Mouse (Mus musculus) mouse trophoblast stem cell (cell line): ENCODE measurements around the gene Ptar1.
"Not testable (repeated sequence)": the region's sequence is repeated elsewhere in the genome, so short reads cannot be mapped to it uniquely, and the experiment has no call there.

Source experiments
- in situ Hi-C, 2 experiments: fragments of 300-500 bp; cut with MseI, MboI; formaldehyde crosslinking; loops; 2 replicates in 1 of 2; 3 replicates in 1 of 2; pipeline ENCODE4 v1.15.1; 2025

Gene Ptar1

GRCm38 (mm10) chr19:23687296-23688021 is at the start of gene Ptar1:
TSS of gene Ptar1 (plus strand) at chr19:23687429.
- in situ Hi-C loops = no loop called here

- in situ Hi-C loops = no loop called here
Observed at GRCm38 (mm10) chr19:23643819-23644218, 43.4 kb upstream of the Ptar1 start.

- in situ Hi-C loops = no loop called here
Observed at GRCm38 (mm10) chr19:23645347-23645746, 41.9 kb upstream of the Ptar1 start.

GRCm38 (mm10) chr19:23647308-23647707 is 39.9 kb upstream of the Ptar1 start:
- in situ Hi-C loops = no loop called here

- in situ Hi-C loops = no loop called here
Observed at GRCm38 (mm10) chr19:23652644-23653043, 34.6 kb upstream of the Ptar1 start, which contains the start of gene 1700028P14Rik. TSS of gene 1700028P14Rik (minus strand) at chr19:23652812.

GRCm38 (mm10) chr19:23653154-23653553 is 34.1 kb upstream of the Ptar1 start:
- in situ Hi-C loops = no loop called here

- in situ Hi-C loops = no loop called here
Observed at GRCm38 (mm10) chr19:23657261-23657932, 29.8 kb upstream of the Ptar1 start.

GRCm38 (mm10) chr19:23658350-23658749 is 28.9 kb upstream of the Ptar1 start:
- in situ Hi-C loops = no loop called here

GRCm38 (mm10) chr19:23664083-23664482 is 23.1 kb upstream of the Ptar1 start:
- in situ Hi-C loops = no loop called here

GRCm38 (mm10) chr19:23668142-23668655 is 19.0 kb upstream of the Ptar1 start:
- in situ Hi-C loops = no loop called here

- in situ Hi-C loops = no loop called here
Observed at GRCm38 (mm10) chr19:23673021-23673420, 14.2 kb upstream of the Ptar1 start.

GRCm38 (mm10) chr19:23675656-23676055 is 11.6 kb upstream of the Ptar1 start:
- in situ Hi-C loops = not testable (repeated sequence)

GRCm38 (mm10) chr19:23686962-23687295 is 300 bp upstream of the Ptar1 start:
- in situ Hi-C loops = no loop called here

- in situ Hi-C loops = no loop called here
Observed at GRCm38 (mm10) chr19:23688421-23688946, 1.3 kb downstream of the Ptar1 start.

GRCm38 (mm10) chr19:23694344-23694743 is 7.1 kb downstream of the Ptar1 start:
- in situ Hi-C loops = no loop called here

- in situ Hi-C loops = no loop called here
Observed at GRCm38 (mm10) chr19:23697861-23698260, 10.6 kb downstream of the Ptar1 start.

- in situ Hi-C loops = no loop called here
Observed at GRCm38 (mm10) chr19:23698366-23698765, 11.1 kb downstream of the Ptar1 start.

- in situ Hi-C loops = no loop called here
Observed at GRCm38 (mm10) chr19:23699131-23699530, 11.9 kb downstream of the Ptar1 start.

- in situ Hi-C loops = no loop called here
Observed at GRCm38 (mm10) chr19:23702896-23703295, 15.7 kb downstream of the Ptar1 start.

GRCm38 (mm10) chr19:23705383-23705782 is 18.2 kb downstream of the Ptar1 start:
- in situ Hi-C loops = no loop called here

GRCm38 (mm10) chr19:23746506-23746905 is 59.3 kb downstream of the Ptar1 start:
- in situ Hi-C loops = no loop called here

- in situ Hi-C loops = no loop called here
Observed at GRCm38 (mm10) chr19:23757011-23757410, 69.8 kb downstream of the Ptar1 start.
